Mouse (Mus musculus) olfactory bulb, adult 2 months (tissue): ENCODE measurements around the gene Grm5.

Experiments used
- CTCF ChIP-seq: fragments of 200-500 bp; IDR thresholded peaks from 2 replicates; pipeline ENCODE4 v1.5.1; 2012; ENCODE audit warnings: low read depth, mild to moderate bottlenecking, low read length, moderate library complexity; ENCODE audit not compliant: insufficient read depth
- POLR2A ChIP-seq: fragments of 200-500 bp; IDR thresholded peaks from 2 replicates; pipeline ENCODE4 v1.6.1; 2012; ENCODE audit warnings: mild to moderate bottlenecking, low read depth, low read length, moderate library complexity; ENCODE audit not compliant: insufficient read depth

GRCm38 (mm10) chr7:87938265-87938664, 354.3 kb downstream of the Grm5 start:
- TF ChIP-seq CTCF (no peak), POLR2A (no peak)
